Mouse (Mus musculus) testis, adult 2 months (tissue): Measurements from ENCODE around the gene Mipol1.

Source experiments
- CTCF ChIP-seq: fragments of 200-500 bp; IDR thresholded peaks from 2 replicates; pipeline ENCODE4 v1.5.1; 2012; ENCODE audit warnings: low read depth, mild to moderate bottlenecking, inconsistent platforms, low read length, moderate library complexity; ENCODE audit not compliant: control insufficient read depth, insufficient read depth, insufficient replicate concordance
- POLR2A ChIP-seq: fragments of 200-500 bp; IDR thresholded peaks from 2 replicates; pipeline ENCODE4 v1.6.1; 2012; ENCODE audit warnings: low read depth, mild to moderate bottlenecking, inconsistent platforms, low read length, moderate library complexity; ENCODE audit not compliant: control insufficient read depth

DNA sequence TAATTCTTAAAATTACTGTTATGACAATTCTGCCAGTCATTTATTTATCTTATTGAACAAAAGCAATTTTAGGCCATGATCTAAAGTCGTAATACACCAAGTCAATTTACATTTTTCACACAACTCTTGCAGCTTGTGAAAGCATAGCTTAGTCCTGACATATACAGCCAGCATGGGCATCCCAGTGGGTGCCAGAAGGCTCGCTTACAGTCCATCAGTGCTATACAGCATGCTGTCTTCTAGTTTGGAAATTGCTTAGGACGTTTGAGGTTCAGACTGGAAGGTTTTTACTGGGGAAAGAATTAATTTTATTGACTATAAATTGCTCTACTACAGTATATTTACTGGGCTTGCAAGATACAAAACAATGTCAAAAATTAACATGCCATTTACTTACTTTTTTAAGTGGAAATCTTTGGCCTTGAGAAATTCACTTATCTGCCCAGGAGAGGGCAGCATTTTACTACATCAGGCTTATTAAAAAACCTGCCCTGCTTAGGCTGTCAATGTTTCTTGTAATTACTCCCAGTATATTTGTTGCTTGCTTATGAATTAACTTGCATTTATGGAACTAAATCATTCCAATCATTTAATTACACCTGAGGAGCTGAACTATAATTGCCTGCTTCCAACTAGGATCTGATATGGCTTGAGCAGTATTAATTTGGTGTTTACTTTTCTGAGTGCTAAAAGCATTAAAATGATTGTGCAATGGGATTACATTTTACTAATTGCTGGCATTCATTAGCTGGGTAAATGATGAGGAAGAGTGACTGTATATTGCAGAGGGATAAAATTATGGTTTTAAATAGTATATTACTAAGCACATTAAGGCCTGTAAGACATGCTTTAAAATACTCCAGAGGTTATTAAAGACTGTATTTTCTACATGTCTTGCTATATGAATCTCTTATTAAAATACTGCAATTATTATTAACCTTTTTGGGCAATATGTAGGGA lies 51.2 kb downstream of the Mipol1 start:
- TF ChIP-seq CTCF = no peak
- no peak for TF ChIP-seq POLR2A
